Mouse (Mus musculus) duodenum, adult 2 months (tissue): Measurements from ENCODE around the gene Lrrtm3. TPM values are rescaled to one million over a fixed set of nuclear protein-coding genes. Genes with fewer than 3 reads are reported as not detected.

Experiments used
- polyA plus RNA-seq: library from polyadenylated mRNA; depleted of rRNA; stranded (reverse); fragments of >200 nt; gene quantifications from 2 replicates; pipeline ENCODE4 v1.2.3, GENCODE M21; 2012; ENCODE audit warnings: low replicate concordance; rRNA removed

Gene Lrrtm3
- 0.15 and 0.72 TPM in 2 replicates for polyA plus RNA-seq

DNA sequence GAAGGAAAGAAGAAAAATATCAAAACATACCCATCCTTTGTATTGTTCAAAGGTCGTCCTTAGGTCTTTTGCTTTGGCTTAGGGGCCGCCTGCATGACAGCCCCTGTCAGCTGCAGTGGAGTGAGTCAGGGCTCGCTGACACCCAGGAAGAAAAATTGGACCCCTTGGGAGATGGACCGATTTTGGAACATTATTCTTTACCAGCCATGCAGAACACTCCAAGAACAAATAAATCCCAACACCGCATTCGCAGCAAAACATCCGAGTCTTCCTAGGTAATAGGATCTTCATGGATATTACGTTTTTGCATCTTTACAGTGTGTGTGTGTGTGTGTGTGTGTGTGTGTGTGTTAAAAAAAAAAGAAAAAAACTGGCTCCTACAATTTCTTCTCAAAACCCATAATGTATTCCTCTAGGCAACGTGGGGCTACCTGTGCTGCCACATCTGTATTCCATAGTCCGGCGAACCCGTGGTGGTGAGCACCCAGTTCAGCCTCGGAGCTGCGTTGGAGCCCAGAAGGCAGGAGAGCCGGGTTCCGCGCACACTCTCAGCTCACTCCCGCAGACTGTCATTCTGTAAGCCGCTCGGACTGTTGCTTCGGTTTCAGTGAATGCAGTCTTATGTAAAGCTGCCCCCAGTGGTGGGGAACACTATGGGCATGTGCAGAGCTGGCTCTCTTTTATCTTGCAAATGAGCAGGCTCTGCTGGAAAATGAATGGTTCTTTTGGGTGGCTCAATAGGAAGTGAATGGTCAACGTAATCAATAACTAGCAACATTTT, at the start of gene Lrrtm3:
Gene Lrrtm3 (minus strand): TSS at position 598 of the 781 bp plus-strand sequence.

DNA sequence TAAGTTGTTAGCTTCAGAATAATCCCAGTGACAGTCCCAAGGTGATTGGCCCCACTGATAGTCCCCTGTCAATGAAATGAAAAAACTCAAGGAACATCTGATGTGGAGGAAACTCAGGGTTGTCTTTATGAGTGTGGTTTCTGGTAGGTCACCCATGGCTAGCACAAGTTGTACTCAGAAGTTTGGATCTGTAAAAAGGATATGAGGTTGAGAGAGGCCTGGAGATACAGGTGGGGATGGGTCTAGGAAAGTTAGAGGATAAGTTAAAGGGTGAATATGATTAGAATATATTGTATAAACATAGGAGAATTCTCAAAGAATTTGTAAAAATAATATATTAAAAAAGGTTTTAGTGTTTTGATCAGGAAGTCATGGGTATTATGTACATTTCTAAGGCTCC, 162.7 kb downstream of the Lrrtm3 start, which contains the start of gene Gm10118:
Gene Gm10118 (minus strand): TSS at position 101 of the 400 bp plus-strand sequence.

Other genes with a start within 250 kb of the Lrrtm3 start
- not detected in 2 replicates for gene Gm10118, start 162.8 kb downstream of the Lrrtm3 start, polyA plus RNA-seq